Mouse (Mus musculus) stomach, embryonic 16.5 days (tissue): Measurements from ENCODE around the gene Sorl1. TPM values are rescaled to one million over a fixed set of nuclear protein-coding genes. Genes with fewer than 3 reads are reported as not detected.

Experiments used
- ATAC-seq: fragments of 200-750 bp; cut with Nextera tagmentation; 2 replicates; pipeline ENCODE4 v1.8.0; 2017; ENCODE audit warnings: moderate number of reproducible peaks, moderate TSS enrichment; ENCODE audit not compliant: insufficient read depth, low FRiP score
- H3K27ac ChIP-seq: fragments of 300-500 bp; sonication (generic); 2 replicates; pipeline ENCODE4 v1.5.1; 2014; ENCODE audit warnings: low read length
- H3K27me3 ChIP-seq: fragments of 300-500 bp; sonication (generic); 2 replicates; pipeline ENCODE4 v1.6.1; 2014; ENCODE audit warnings: low read length, control low read depth, mixed read lengths; ENCODE audit not compliant: control insufficient read depth, insufficient read depth
- H3K36me3 ChIP-seq: fragments of 300-500 bp; sonication (generic); 2 replicates; pipeline ENCODE4 v1.6.1; 2014; ENCODE audit warnings: low read length; ENCODE audit not compliant: control insufficient read depth, insufficient read depth
- H3K4me1 ChIP-seq: fragments of 300-500 bp; sonication (generic); 2 replicates; pipeline ENCODE4 v1.6.1; 2014; ENCODE audit warnings: low read length, control low read depth, mixed read lengths; ENCODE audit not compliant: control insufficient read depth, insufficient read depth
- H3K4me2 ChIP-seq: fragments of 300-500 bp; sonication (generic); 2 replicates; pipeline ENCODE4 v1.6.1; 2014; ENCODE audit warnings: low read depth, low read length, mixed read lengths
- H3K4me3 ChIP-seq: fragments of 300-500 bp; sonication (generic); replicated peaks from 2 replicates; pipeline ENCODE4 v1.5.1; 2014; ENCODE audit warnings: mild to moderate bottlenecking, low read length
- H3K9ac ChIP-seq: fragments of 300-500 bp; sonication (generic); 2 replicates; pipeline ENCODE4 v1.6.1; 2014; ENCODE audit warnings: low read length
- H3K9me3 ChIP-seq: fragments of 300-500 bp; sonication (generic); replicated peaks from 2 replicates; pipeline ENCODE4 v1.6.1; 2016; ENCODE audit warnings: low read length, control low read depth; ENCODE audit not compliant: control insufficient read depth
- WGBS: fragments of 180-500 bp; shearing (Covaris S2); extraction: QIAGEN DNeasy Blood & Tissue Kit; methylation state at CpG from one replicate; pipeline ENCODE4 v1.1.7; 2014; 5-methylcytosine and 5-hydroxymethylcytosine counted together
- polyA plus RNA-seq: library from polyadenylated mRNA; unstranded; fragments of >200 nt; fragmentation: Nextera tagmentation; extraction: Ambion mirVana; gene quantifications from 2 replicates; pipeline ENCODE4 v1.2.1, GENCODE M21; 2015

Sorl1 gene
- polyA plus RNA-seq, result 12.0 and 12.9 TPM in 2 replicates

GRCm38 (mm10) chr9:42123713-42124576, at the start of gene Sorl1:
Gene Sorl1 (minus strand): TSS chr9:42124297.
- Histone ChIP-seq H3K9ac (peak within 1 kb of the TSS; percentile 91), H3K4me2 (peak within 1 kb of the TSS; percentile 91), H3K27me3 (no peaks in the 10 kb centered on the region), H3K36me3 (no peaks in the 10 kb centered on the region), H3K9me3 (no peaks in the 10 kb centered on the region), H3K4me3 (peak within 1 kb of the TSS; percentile 82), H3K27ac (peak within 1 kb of the TSS; percentile 81), H3K4me1 (peaks cover 23% of the 10 kb centered on the region)
- peak; percentile 86 for ATAC-seq
- WGBS, result under 1% methylated on average over 93 of the region's 94 CpGs

GRCm38 (mm10) chr9:42173781-42174180, 49.7 kb upstream of the Sorl1 start:
- no peaks in the 10 kb centered on the region for H3K36me3 ChIP-seq
- no peak overlapping the region for H3K4me2 ChIP-seq
- no peak for ATAC-seq
- no peaks in the 10 kb centered on the region for H3K9me3 ChIP-seq
- H3K9ac ChIP-seq, result no peak overlapping the region
- 58% methylated on average over 3 of the region's 3 CpGs for WGBS
- no peak overlapping the region for H3K4me3 ChIP-seq
- no peaks in the 10 kb centered on the region for H3K27me3 ChIP-seq
- H3K4me1 ChIP-seq, result no peaks in the 10 kb centered on the region
- H3K27ac ChIP-seq, result no peak overlapping the region

GRCm38 (mm10) chr9:42169491-42169890, 45.4 kb upstream of the Sorl1 start:
- ATAC-seq, result no peak
- no peaks in the 10 kb centered on the region for H3K27me3 ChIP-seq
- H3K9ac ChIP-seq, result no peak overlapping the region
- no peaks in the 10 kb centered on the region for H3K4me1 ChIP-seq
- no peak overlapping the region for H3K27ac ChIP-seq
- no peak overlapping the region for H3K4me2 ChIP-seq
- no peaks in the 10 kb centered on the region for H3K36me3 ChIP-seq
- no peak overlapping the region for H3K4me3 ChIP-seq
- 84% methylated on average over 8 of the region's 8 CpGs for WGBS
- peaks cover 4% of the 10 kb centered on the region; the same call in 1 of the 2 replicates for H3K9me3 ChIP-seq

- H3K9ac ChIP-seq, result no peak overlapping the region
- peaks cover 4% of the 10 kb centered on the region; the same call in 1 of the 2 replicates for H3K9me3 ChIP-seq
- no peaks in the 10 kb centered on the region for H3K36me3 ChIP-seq
- no peak for ATAC-seq
- 87% methylated on average over 7 of the region's 7 CpGs for whole genome bisulfite sequencing
- no peak overlapping the region for H3K4me3 ChIP-seq
- no peaks in the 10 kb centered on the region for H3K4me1 ChIP-seq
- no peaks in the 10 kb centered on the region for H3K27me3 ChIP-seq
- H3K27ac ChIP-seq, result no peak overlapping the region
- no peak overlapping the region for H3K4me2 ChIP-seq
Observed at GRCm38 (mm10) chr9:42169025-42169424, 44.9 kb upstream of the Sorl1 start.

- Histone ChIP-seq H3K9me3 (peaks cover 4% of the 10 kb centered on the region; the same call in 1 of the 2 replicates), H3K27ac (no peak overlapping the region), H3K4me1 (no peaks in the 10 kb centered on the region), H3K4me3 (no peak overlapping the region), H3K27me3 (no peaks in the 10 kb centered on the region), H3K36me3 (no peaks in the 10 kb centered on the region), H3K9ac (no peak overlapping the region), H3K4me2 (no peak overlapping the region)
- no peak for ATAC-seq
- 67% methylated on average over 2 of the region's 2 CpGs for WGBS
Observed at GRCm38 (mm10) chr9:42164930-42165329, 40.8 kb upstream of the Sorl1 start.

- H3K4me3 ChIP-seq, result no peak overlapping the region
Observed at GRCm38 (mm10) chr9:42163011-42163410, 38.9 kb upstream of the Sorl1 start.

GRCm38 (mm10) chr9:42159376-42159775, 35.3 kb upstream of the Sorl1 start:
- 61% methylated on average over 5 of the region's 5 CpGs for WGBS
- Histone ChIP-seq H3K27ac (no peak overlapping the region), H3K27me3 (no peaks in the 10 kb centered on the region), H3K9ac (no peak overlapping the region), H3K4me3 (no peak overlapping the region), H3K4me2 (no peak overlapping the region), H3K4me1 (no peaks in the 10 kb centered on the region), H3K36me3 (no peaks in the 10 kb centered on the region), H3K9me3 (no peaks in the 10 kb centered on the region)
- ATAC-seq, result no peak

More at GRCm38 (mm10) chr9:42163011-42163410, 38.9 kb upstream of the Sorl1 start:
- Histone ChIP-seq H3K27ac (no peak overlapping the region), H3K9ac (no peak overlapping the region), H3K4me1 (no peaks in the 10 kb centered on the region), H3K9me3 (peaks cover 4% of the 10 kb centered on the region; the same call in 1 of the 2 replicates), H3K27me3 (no peaks in the 10 kb centered on the region), H3K36me3 (no peaks in the 10 kb centered on the region), H3K4me2 (no peak overlapping the region)
- ATAC-seq, result no peak
- WGBS, result 84% methylated on average over 4 of the region's 4 CpGs

- no peaks in the 10 kb centered on the region for H3K9me3 ChIP-seq
- no peak overlapping the region for H3K4me3 ChIP-seq
- H3K27me3 ChIP-seq, result no peaks in the 10 kb centered on the region
- H3K4me2 ChIP-seq, result no peak overlapping the region
- 59% methylated on average over 5 of the region's 5 CpGs for WGBS
- ATAC-seq, result no peak
- no peak overlapping the region for H3K27ac ChIP-seq
- no peak overlapping the region for H3K9ac ChIP-seq
- H3K36me3 ChIP-seq, result no peaks in the 10 kb centered on the region
- H3K4me1 ChIP-seq, result no peaks in the 10 kb centered on the region
Observed at GRCm38 (mm10) chr9:42158652-42159051, 34.6 kb upstream of the Sorl1 start.

GRCm38 (mm10) chr9:42157981-42158380, 33.9 kb upstream of the Sorl1 start:
- Histone ChIP-seq H3K4me2 (no peak overlapping the region), H3K4me3 (no peak overlapping the region), H3K27me3 (no peaks in the 10 kb centered on the region), H3K9me3 (no peaks in the 10 kb centered on the region), H3K4me1 (no peaks in the 10 kb centered on the region), H3K27ac (no peak overlapping the region), H3K9ac (no peak overlapping the region), H3K36me3 (no peaks in the 10 kb centered on the region)
- 89% methylated on average over 5 of the region's 5 CpGs for WGBS
- no peak for ATAC-seq
